In the genomic region with DNA sequence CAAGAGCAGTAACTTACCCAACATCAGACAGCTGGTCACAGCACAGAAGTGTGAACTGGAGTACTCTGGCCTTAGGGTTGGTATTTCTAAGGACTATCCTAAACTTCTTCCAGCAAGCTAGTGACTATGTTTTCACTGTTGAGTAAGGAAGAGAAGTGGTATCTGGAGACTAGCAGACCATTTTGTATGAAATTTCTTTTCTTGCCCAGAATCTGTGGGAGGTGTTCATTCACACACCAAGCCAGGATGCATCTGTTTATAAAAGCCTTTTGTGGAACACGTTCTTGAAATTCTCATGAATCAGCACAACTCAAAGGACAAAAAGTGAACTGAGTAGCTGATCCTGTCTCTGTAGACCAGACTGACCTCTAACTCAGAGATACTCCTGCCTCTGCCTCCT, we compare ENCODE assay signal across 19 mouse cellular contexts.
A peak's percentile ranks its signal among the peaks of the same experiment; 100 is the strongest.
DNase-seq lines count a peak whose midpoint lies in the region; TF ChIP-seq lines count a peak whose summit lies in the region.
"Had no signal": no experiment of that assay in that cellular context is flagged by ENCODE, and none has a peak within 500 bp of the region (broad histone marks: within the 10 kb centered on the region; RNA-seq: fewer than 3 reads in every experiment).

No protein-coding gene starts in this region.

- no peak for TF ChIP-seq CTCF in thymus, adult 2 months (IDR thresholded peaks at IDR 0.05; ENCODE audit: borderline replicate concordance, control insufficient read depth, extremely low read depth, insufficient read depth, low read length, poor library complexity)

- TF ChIP-seq POLR2A in thymus, adult 2 months (IDR thresholded peaks at IDR 0.05; ENCODE audit: control insufficient read depth, extremely low read depth, insufficient read depth, low read length, poor library complexity): no peak

- no peaks in the 10 kb centered on the region for H3K27me3 ChIP-seq in thymus, adult 2 months (ENCODE audit: control insufficient read depth, insufficient read depth, low read length)
- H3K27me3 ChIP-seq: embryonic facial prominence, embryonic 12.5 days; forebrain, embryonic 15.5 days; heart, embryonic 15.5 days; hindbrain, embryonic 13.5 days had no signal

- intact Hi-C loops in left cerebral cortex, postnatal 25 days (cut with DNase I): no loop called here

- H3K4me1 ChIP-seq in thymus, adult 2 months (replicated peaks; ENCODE audit: control insufficient read depth, insufficient read depth, low read length): no peaks in the 10 kb centered on the region
- H3K4me1 ChIP-seq: embryonic facial prominence, embryonic 12.5 days; heart, embryonic 15.5 days had no signal

- no peaks in the 10 kb centered on the region for H3K36me3 ChIP-seq in thymus, adult 2 months (ENCODE audit: control insufficient read depth, insufficient read depth, low read length)
- H3K36me3 ChIP-seq: embryonic facial prominence, embryonic 12.5 days; forebrain, embryonic 15.5 days; heart, embryonic 15.5 days; hindbrain, embryonic 13.5 days had no signal

- no peak overlapping the region for H3K4me3 ChIP-seq in thymus, adult 2 months (ENCODE audit: control insufficient read depth, insufficient read depth, low read length)
- H3K4me3 ChIP-seq: embryonic facial prominence, embryonic 12.5 days; forebrain, embryonic 15.5 days; heart, adult 2 months; heart, embryonic 15.5 days; hindbrain, embryonic 13.5 days had no signal

- DNase-seq in layer of hippocampus, adult 9-11 months: peak; percentile 9
- DNase-seq in layer of hippocampus, postnatal 10 days (ENCODE audit: low spot score in 2 of 2): no peak
- peak; percentile 23 to 24 for DNase-seq in right cerebral cortex, adult 2 months (ENCODE audit: low spot score in 2 of 2)
- no peak for DNase-seq in right cerebral cortex, postnatal 25 days
- DNase-seq in left cerebral cortex, postnatal 25 days (ENCODE audit: low spot score in 2 of 2): peak; percentile 26 to 87
- no peak for DNase-seq in thymus, adult 2 months
- no peak for DNase-seq in cerebellum, adult 8-10 months
- DNase-seq: adrenal gland, adult 2 months; adrenal gland, postnatal 25 days; cerebellum, adult 2 months; cerebellum, postnatal 25 days; gastrocnemius, postnatal 14 days; heart, adult 2 months; heart, postnatal 14 days had no signal

- H3K27ac ChIP-seq in thymus, adult 2 months (ENCODE audit: control insufficient read depth, insufficient read depth, low read length): no peak overlapping the region
- H3K27ac ChIP-seq: embryonic facial prominence, embryonic 12.5 days; forebrain, embryonic 15.5 days; heart, adult 2 months; heart, embryonic 15.5 days; hindbrain, embryonic 13.5 days; hindbrain, postnatal 0 days had no signal

- 41% methylated on average over 1 of the region's 1 CpGs for WGBS in thymus, adult 2 months

Comparison
In these comparisons a context has a peak if more than half of its experiments do, and no peak if none do; other contexts are left out.
1. DNase-seq: peak in layer of hippocampus, adult 9-11 months (single experiment), right cerebral cortex, adult 2 months (2 of 2) and left cerebral cortex, postnatal 25 days (2 of 2); none in layer of hippocampus, postnatal 10 days (0 of 2), right cerebral cortex, postnatal 25 days (single experiment), thymus, adult 2 months (single experiment) and cerebellum, adult 8-10 months (single experiment).